Comparison of ENCODE assay signal across 8 mouse cellular contexts in the genomic region with DNA sequence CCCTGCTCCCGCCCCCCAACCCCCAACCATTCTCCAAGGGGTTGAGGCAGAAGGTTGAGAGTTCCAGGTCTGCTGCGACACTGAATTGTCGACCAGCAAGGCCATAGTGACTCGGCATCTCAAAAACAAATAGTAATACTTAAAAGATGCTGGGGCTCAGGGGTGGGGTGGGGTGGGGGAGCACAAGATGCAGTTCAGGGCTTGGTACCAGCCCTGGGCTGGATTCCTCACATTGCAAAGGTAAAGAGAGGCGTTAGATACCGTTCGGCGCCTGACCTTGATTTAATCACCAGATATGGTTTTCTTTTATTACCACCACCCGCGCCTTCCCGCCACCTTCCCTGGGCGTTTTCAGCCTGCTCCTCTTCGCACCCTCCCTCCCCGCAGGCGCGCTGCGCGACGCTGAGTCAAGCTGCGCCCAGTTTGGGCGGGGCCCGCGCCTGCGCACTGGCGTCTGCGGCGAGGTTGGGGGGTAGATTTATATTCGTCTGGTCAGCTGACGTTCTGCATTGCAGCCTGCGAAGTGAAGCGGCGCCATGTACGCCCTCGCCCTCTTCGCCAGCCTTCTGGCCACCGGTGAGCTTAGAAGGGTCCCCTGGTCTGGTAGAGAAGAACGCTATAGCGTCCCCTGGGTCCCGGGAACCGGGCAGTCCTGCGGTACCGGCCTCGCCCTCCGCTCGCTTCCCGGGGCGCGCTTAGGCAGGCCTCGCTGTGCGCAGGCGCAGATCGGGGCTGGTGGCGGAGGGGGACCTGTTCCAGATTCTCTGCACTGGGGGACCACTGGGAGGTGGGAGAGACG. TPM values are rescaled to one million over a fixed set of nuclear protein-coding genes. Genes with fewer than 3 reads are reported as not detected.
DNase-seq lines count a peak whose midpoint lies in the region; ATAC-seq lines count a peak whose summit lies in the region.

A gene (plus strand): TSS at position 421 of the 799 bp plus-strand sequence.

- WGBS in intestine, embryonic 14.5 days: 3% methylated on average over 52 of the region's 54 CpGs

- peak within 1 kb of the TSS; percentile 69 for H3K27ac ChIP-seq in intestine, embryonic 14.5 days (ENCODE audit: low read depth)

- DNase-seq in adrenal gland, adult (ENCODE audit: inconsistent age in 2 of 2, low spot score in 1 of 2): peak; percentile 96 to 98
- DNase-seq in embryo, embryonic 10.5 days (ENCODE audit: low spot score): peak; percentile 93
- DNase-seq in gastrocnemius, postnatal 25 days: peak; percentile 94
- peak; percentile 97 for DNase-seq in intestine, embryonic 14.5 days (ENCODE audit: low spot score)
- peak; percentile 94 for DNase-seq in left cerebral cortex, postnatal 14 days (ENCODE audit: low spot score in 2 of 2)
- peak; percentile 94 for DNase-seq in mesoderm, embryonic 11.5 days (ENCODE audit: low read depth, low spot score)
- peak; percentile 87 to 91 for DNase-seq in right cerebral cortex, postnatal 36 days (ENCODE audit: low spot score in 2 of 2)
- peak; percentile 93 for DNase-seq in yolk sac, embryonic 10.5 days (ENCODE audit: low spot score)

- H3K4me1 ChIP-seq in intestine, embryonic 14.5 days (replicated peaks; ENCODE audit: control insufficient read depth, insufficient read depth, low read length): peaks cover 35% of the 10 kb centered on the region

- no peaks in the 10 kb centered on the region for H3K36me3 ChIP-seq in intestine, embryonic 14.5 days (ENCODE audit: control insufficient read depth, insufficient read depth, low read length)

- H3K4me3 ChIP-seq in intestine, embryonic 14.5 days (ENCODE audit: low read depth, low read length): peak within 1 kb of the TSS; percentile 95

- peak within 1 kb of the TSS; percentile 77 for H3K9ac ChIP-seq in intestine, embryonic 14.5 days (ENCODE audit: low read length)

- intact Hi-C loops in left cerebral cortex, postnatal 14 days (cut with DNase I): loop anchor here (2.0 kb wide), 1 partner anchor 33 kb away; no protein-coding TSS in a partner anchor

- no peaks in the 10 kb centered on the region for H3K27me3 ChIP-seq in intestine, embryonic 14.5 days (replicated peaks; ENCODE audit: control insufficient read depth, insufficient read depth, low read length)

- H3K4me2 ChIP-seq in intestine, embryonic 14.5 days (ENCODE audit: low read length): peak within 1 kb of the TSS; percentile 89

- no peaks in the 10 kb centered on the region for H3K9me3 ChIP-seq in intestine, embryonic 14.5 days (ENCODE audit: control insufficient read depth, low read length)

- peak; percentile 88 for ATAC-seq in intestine, embryonic 14.5 days (replicated peaks; ENCODE audit: low FRiP score, low TSS enrichment, low read depth)

RNA-seq across cellular contexts. Expression of the gene that starts here (rescaled TPM):
- 100 to 1,000 TPM; 590 to 608 TPM for total RNA-seq in gastrocnemius, postnatal 25 days (2021)
- 104 and 124 TPM in 2 replicates for polyA plus RNA-seq in intestine, embryonic 14.5 days (2014; fragmentation: Nextera tagmentation; extraction: Ambion mirVana)
- total RNA-seq in left cerebral cortex, postnatal 14 days (2021): 1,000 to 10,000 TPM; 1,462 to 1,465 TPM

Comparison
In these comparisons a context has a peak if more than half of its experiments do, and no peak if none do; other contexts are left out.
1. Peak in every context shown above with its lines: DNase-seq, ATAC-seq, H3K4me3 ChIP-seq and H3K27ac ChIP-seq.